Mouse (Mus musculus) megakaryocyte, embryonic 14.5 days (primary cell): ENCODE data around the gene Tarbp2. TPM values are rescaled to one million over a fixed set of nuclear protein-coding genes. Genes with fewer than 3 reads are reported as not detected.

Experiments used
- H3K27me3 ChIP-seq: replicated peaks from 2 replicates; pipeline ENCODE3; 2012; ENCODE audit warnings: inconsistent platforms
- H3K36me3 ChIP-seq: replicated peaks from 2 replicates; pipeline ENCODE3; 2012; ENCODE audit warnings: low read length, inconsistent platforms, mixed read lengths
- H3K4me1 ChIP-seq: 2 replicates; pipeline ENCODE4 v1.6.1; 2012; ENCODE audit warnings: inconsistent platforms
- H3K4me3 ChIP-seq: replicated peaks from 2 replicates; pipeline ENCODE3; 2012; ENCODE audit warnings: moderate library complexity, mild to moderate bottlenecking, inconsistent platforms
- H3K9me3 ChIP-seq: 2 replicates; pipeline ENCODE4 v1.6.1; 2012; ENCODE audit warnings: inconsistent platforms
- FLI1 ChIP-seq: IDR thresholded peaks from 2 replicates; pipeline ENCODE4 v1.6.1; 2012; ENCODE audit warnings: low read length, inconsistent platforms, mixed read lengths
- GATA1 ChIP-seq: IDR thresholded peaks from 3 replicates; pipeline ENCODE4 v1.6.1; 2012; ENCODE audit warnings: mixed read lengths, low read length, inconsistent platforms, borderline replicate concordance
- polyA plus RNA-seq: library from polyadenylated mRNA; stranded (reverse); fragments of >175 nt; gene quantifications from 2 replicates; pipeline ENCODE4 v1.2.3, GENCODE M21; 2012; ENCODE audit warnings: low replicate concordance; ENCODE audit not compliant: insufficient read depth

Tarbp2 gene
- polyA plus RNA-seq, 1 experiment, result 64.7 TPM

GRCm38 (mm10) chr15:102546677-102547427, 28.9 kb downstream of the Tarbp2 start:
- no peaks in the 10 kb centered on the region for H3K4me1 ChIP-seq
- no peaks in the 10 kb centered on the region for H3K9me3 ChIP-seq
- TF ChIP-seq GATA1 (no peak), FLI1 (no peak)
- H3K36me3 ChIP-seq, result peaks cover 69% of the 10 kb centered on the region
- no peak overlapping the region for H3K4me3 ChIP-seq
- H3K27me3 ChIP-seq, result no peaks in the 10 kb centered on the region

- H3K4me1 ChIP-seq, result no peaks in the 10 kb centered on the region
- H3K27me3 ChIP-seq, result no peaks in the 10 kb centered on the region
- TF ChIP-seq FLI1, result no peak
- TF ChIP-seq GATA1, result no peak
- H3K4me3 ChIP-seq, result no peak overlapping the region
- no peaks in the 10 kb centered on the region for H3K9me3 ChIP-seq
- H3K36me3 ChIP-seq, result peaks cover 69% of the 10 kb centered on the region
These were observed 29.5 kb downstream of the Tarbp2 start for GRCm38 (mm10) chr15:102547478-102547877.

GRCm38 (mm10) chr15:102552599-102552998, 34.6 kb downstream of the Tarbp2 start:
- Histone ChIP-seq H3K27me3 (no peaks in the 10 kb centered on the region), H3K4me1 (peaks cover 12% of the 10 kb centered on the region; the same call in 1 of the 2 replicates), H3K4me3 (no peak overlapping the region), H3K36me3 (peaks cover 75% of the 10 kb centered on the region), H3K9me3 (no peaks in the 10 kb centered on the region)
- TF ChIP-seq FLI1 (no peak), GATA1 (no peak)

- Histone ChIP-seq H3K4me3 (no peak overlapping the region), H3K27me3 (no peaks in the 10 kb centered on the region), H3K9me3 (no peaks in the 10 kb centered on the region), H3K36me3 (peaks cover 80% of the 10 kb centered on the region), H3K4me1 (peaks cover 12% of the 10 kb centered on the region; the same call in 1 of the 2 replicates)
- no peak for TF ChIP-seq FLI1
- TF ChIP-seq GATA1, result no peak
These were observed 37.6 kb downstream of the Tarbp2 start for GRCm38 (mm10) chr15:102555581-102555980.

- H3K9me3 ChIP-seq, result no peaks in the 10 kb centered on the region
- peaks cover 12% of the 10 kb centered on the region; the same call in 1 of the 2 replicates for H3K4me1 ChIP-seq
- TF ChIP-seq GATA1 (no peak), FLI1 (no peak)
- no peaks in the 10 kb centered on the region for H3K27me3 ChIP-seq
- H3K36me3 ChIP-seq, result peaks cover 76% of the 10 kb centered on the region
- no peak overlapping the region for H3K4me3 ChIP-seq
These were observed 39.6 kb downstream of the Tarbp2 start for GRCm38 (mm10) chr15:102557580-102557979.

- Histone ChIP-seq H3K4me1 (peaks cover 5% of the 10 kb centered on the region; the same call in 1 of the 2 replicates), H3K36me3 (peaks cover 46% of the 10 kb centered on the region), H3K4me3 (no peak overlapping the region), H3K9me3 (no peaks in the 10 kb centered on the region), H3K27me3 (no peaks in the 10 kb centered on the region)
- no peak for TF ChIP-seq GATA1
- no peak for TF ChIP-seq FLI1
These were observed 44.5 kb downstream of the Tarbp2 start for GRCm38 (mm10) chr15:102562491-102562890.

GRCm38 (mm10) chr15:102563061-102563460, 45.1 kb downstream of the Tarbp2 start:
- TF ChIP-seq FLI1 (no peak), GATA1 (no peak)
- Histone ChIP-seq H3K9me3 (no peaks in the 10 kb centered on the region), H3K4me1 (peaks cover 5% of the 10 kb centered on the region; the same call in 1 of the 2 replicates), H3K27me3 (no peaks in the 10 kb centered on the region), H3K4me3 (no peak overlapping the region), H3K36me3 (peaks cover 41% of the 10 kb centered on the region)

- H3K4me3 ChIP-seq, result no peak overlapping the region
- H3K9me3 ChIP-seq, result no peaks in the 10 kb centered on the region
- peaks cover 5% of the 10 kb centered on the region; the same call in 1 of the 2 replicates for H3K4me1 ChIP-seq
- no peaks in the 10 kb centered on the region for H3K27me3 ChIP-seq
- H3K36me3 ChIP-seq, result peaks cover 38% of the 10 kb centered on the region
- TF ChIP-seq FLI1 (no peak), GATA1 (no peak)
These were observed 45.7 kb downstream of the Tarbp2 start for GRCm38 (mm10) chr15:102563681-102564080.

- Histone ChIP-seq H3K36me3 (peaks cover 22% of the 10 kb centered on the region), H3K27me3 (no peaks in the 10 kb centered on the region), H3K4me3 (no peak overlapping the region), H3K4me1 (peaks cover 5% of the 10 kb centered on the region; the same call in 1 of the 2 replicates), H3K9me3 (no peaks in the 10 kb centered on the region)
- TF ChIP-seq FLI1, result no peak
- TF ChIP-seq GATA1, result no peak
These were observed 49.9 kb downstream of the Tarbp2 start for GRCm38 (mm10) chr15:102567849-102568248.

- Histone ChIP-seq H3K4me3 (no peak overlapping the region), H3K4me1 (peaks cover 4% of the 10 kb centered on the region), H3K27me3 (no peaks in the 10 kb centered on the region), H3K36me3 (peaks cover 24% of the 10 kb centered on the region), H3K9me3 (peaks cover 3% of the 10 kb centered on the region; the same call in 1 of the 2 replicates)
- no peak for TF ChIP-seq GATA1
- TF ChIP-seq FLI1, result no peak
These were observed 54.1 kb downstream of the Tarbp2 start for GRCm38 (mm10) chr15:102572081-102572480.

Other genes starting within 250 kb of the Tarbp2 start
- gene Gm9918, start 247.6 kb upstream of the Tarbp2 start, polyA plus RNA-seq, result not detected in 2 replicates
- gene Mfsd5, start 238.7 kb upstream of the Tarbp2 start, polyA plus RNA-seq, result 72.6 and 109 TPM in 2 replicates
- 7.5 and 12.3 TPM in 2 replicates for gene Espl1, start 221.9 kb upstream of the Tarbp2 start, polyA plus RNA-seq
- 5.9 and 58.8 TPM in 2 replicates for gene Pfdn5, start 192.1 kb upstream of the Tarbp2 start, polyA plus RNA-seq
- 35.8 and 92.1 TPM in 2 replicates for gene Myg1, start 186.5 kb upstream of the Tarbp2 start, polyA plus RNA-seq
- gene Aaas, start 167.4 kb upstream of the Tarbp2 start, polyA plus RNA-seq, result 51.2 and 84.3 TPM in 2 replicates
- 0.10 TPM in 1 of 2 replicates, not detected in the other for gene Sp7, start 151.0 kb upstream of the Tarbp2 start, polyA plus RNA-seq
- 3.9 and 15.5 TPM in 2 replicates for gene Sp1, start 112.0 kb upstream of the Tarbp2 start, polyA plus RNA-seq
- 0.37 TPM in 1 of 2 replicates, not detected in the other for gene Amhr2, start 72.8 kb upstream of the Tarbp2 start, polyA plus RNA-seq
- gene Prr13, start 59.2 kb upstream of the Tarbp2 start, polyA plus RNA-seq, result 978 and 1,945 TPM in 2 replicates
- gene Pcbp2, start 47.7 kb upstream of the Tarbp2 start, polyA plus RNA-seq, result 254 and 404 TPM in 2 replicates
- gene Gm10337, start 14.5 kb upstream of the Tarbp2 start, polyA plus RNA-seq, result not detected in 2 replicates
- gene Map3k12, start 1.1 kb upstream of the Tarbp2 start, polyA plus RNA-seq, result 2.3 and 5.9 TPM in 2 replicates
- gene Npff, start 6.8 kb downstream of the Tarbp2 start, polyA plus RNA-seq, result 4.0 TPM in 1 of 2 replicates, not detected in the other
- not detected in 2 replicates for gene Gm28047, start 106.9 kb downstream of the Tarbp2 start, polyA plus RNA-seq
- 0.52 and 4.5 TPM in 2 replicates for gene Atf7, start 107.3 kb downstream of the Tarbp2 start, polyA plus RNA-seq
- 10.2 and 125 TPM in 2 replicates for gene Atp5g2, start 154.2 kb downstream of the Tarbp2 start, polyA plus RNA-seq
- 6.7 and 23.2 TPM in 2 replicates for gene Calcoco1, start 204.0 kb downstream of the Tarbp2 start, polyA plus RNA-seq